Mouse (Mus musculus) liver, embryonic 14.5 days (tissue): ENCODE measurements at regions not wholly inside any gene's neighbourhood (a gene's known extent, or its start where the extent isn't known, plus 50 kb on each side); places are given as distances from the start of the nearest gene placed in this dataset.

Experiments
- CTCF ChIP-seq: IDR thresholded peaks from 2 replicates; pipeline ENCODE4 v1.5.1; 2016; ENCODE audit warnings: antibody characterized with exemption, low read depth, control low read depth
- EP300 ChIP-seq: IDR thresholded peaks from 2 replicates; pipeline ENCODE4 v1.6.1; 2016; ENCODE audit warnings: antibody characterized with exemption, low read depth

DNA sequence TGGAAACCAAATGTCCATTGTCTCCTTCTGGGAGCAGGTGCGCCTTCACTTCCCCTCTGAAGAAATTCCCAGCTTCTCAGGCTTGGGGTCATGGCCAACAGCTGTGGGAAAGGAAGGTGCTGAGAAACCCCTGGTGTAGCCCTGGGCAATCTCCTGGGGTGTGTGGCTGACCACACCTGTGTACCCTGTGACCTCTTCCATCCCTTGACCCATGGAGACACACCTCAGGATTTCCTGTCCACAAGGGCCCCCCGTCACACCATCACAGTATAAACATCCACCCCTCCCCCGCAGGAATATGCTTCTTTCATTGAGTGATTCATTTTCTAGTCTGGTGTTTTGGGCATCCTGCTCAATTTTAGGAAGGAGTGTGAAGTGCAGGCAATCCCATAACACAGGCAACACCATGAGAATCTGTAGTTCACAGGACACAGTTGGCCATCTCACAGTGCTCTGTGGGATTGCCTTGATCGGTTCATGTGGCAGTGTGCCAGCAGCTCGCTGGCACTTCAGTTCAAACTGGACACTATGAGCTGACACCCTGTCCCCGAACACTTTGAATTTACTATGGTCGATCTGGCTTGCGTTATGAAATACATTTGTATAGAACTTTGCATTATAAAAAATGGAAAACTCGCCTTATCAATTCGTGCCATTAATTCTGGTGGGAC, 291.1 kb upstream of the Igfbp3 start:
- TF ChIP-seq CTCF (no peak), EP300 (no peak)
